Mouse (Mus musculus): ENCODE results near the gene Pcsk6.
"Not testable (repeated sequence)": the region's sequence is repeated elsewhere in the genome, so short reads cannot be mapped to it uniquely, and the experiment has no call there.

Pcsk6 gene

GRCm38 (mm10) chr7:65861591-65862472 lies at the start of gene Pcsk6:
Gene Pcsk6 (plus strand): TSS chr7:65861734.
- no peak for DNase-seq (ENCODE audit: low spot score)

GRCm38 (mm10) chr7:65813611-65814212 lies 47.8 kb upstream of the Pcsk6 start:
- DNase-seq (ENCODE audit: low spot score) = no peak

GRCm38 (mm10) chr7:65817564-65817963 lies 44.0 kb upstream of the Pcsk6 start:
- DNase-seq (ENCODE audit: low spot score) = no peak

- no peak for DNase-seq (ENCODE audit: low spot score)
Observed at GRCm38 (mm10) chr7:65820391-65820790, 41.1 kb upstream of the Pcsk6 start.

GRCm38 (mm10) chr7:65821901-65822300 lies 39.6 kb upstream of the Pcsk6 start:
- DNase-seq (ENCODE audit: low spot score) = not testable (repeated sequence)

GRCm38 (mm10) chr7:65822506-65823119 lies 38.9 kb upstream of the Pcsk6 start:
- DNase-seq (ENCODE audit: low spot score) = no peak

GRCm38 (mm10) chr7:65839756-65840155 lies 21.8 kb upstream of the Pcsk6 start:
- DNase-seq (ENCODE audit: low spot score) = no peak

- DNase-seq (ENCODE audit: low spot score) = no peak
Observed at GRCm38 (mm10) chr7:65843210-65843609, 18.3 kb upstream of the Pcsk6 start.

- no peak for DNase-seq (ENCODE audit: low spot score)
Observed at GRCm38 (mm10) chr7:65860981-65861380, 553 bp upstream of the Pcsk6 start.

- no peak for DNase-seq (ENCODE audit: low spot score)
Observed at GRCm38 (mm10) chr7:65862473-65863176, 1.1 kb downstream of the Pcsk6 start.

- DNase-seq (ENCODE audit: low spot score) = no peak
Observed at GRCm38 (mm10) chr7:65869173-65869572, 7.6 kb downstream of the Pcsk6 start.

GRCm38 (mm10) chr7:65869794-65870193 lies 8.3 kb downstream of the Pcsk6 start:
- no peak for DNase-seq (ENCODE audit: low spot score)

- DNase-seq (ENCODE audit: low spot score) = no peak
Observed at GRCm38 (mm10) chr7:65870227-65870626, 8.7 kb downstream of the Pcsk6 start.

GRCm38 (mm10) chr7:65870928-65871580 lies 9.5 kb downstream of the Pcsk6 start:
- DNase-seq (ENCODE audit: low spot score) = no peak

GRCm38 (mm10) chr7:65871851-65872250 lies 10.3 kb downstream of the Pcsk6 start:
- DNase-seq (ENCODE audit: low spot score) = no peak

- no peak for DNase-seq (ENCODE audit: low spot score)
Observed at GRCm38 (mm10) chr7:65873176-65873845, 11.8 kb downstream of the Pcsk6 start.

- no peak for DNase-seq (ENCODE audit: low spot score)
Observed at GRCm38 (mm10) chr7:65873902-65874301, 12.4 kb downstream of the Pcsk6 start.

GRCm38 (mm10) chr7:65876596-65876995 lies 15.1 kb downstream of the Pcsk6 start:
- no peak for DNase-seq (ENCODE audit: low spot score)

GRCm38 (mm10) chr7:65878234-65878633 lies 16.7 kb downstream of the Pcsk6 start:
- DNase-seq (ENCODE audit: low spot score) = no peak

GRCm38 (mm10) chr7:65879330-65879729 lies 17.8 kb downstream of the Pcsk6 start:
- no peak for DNase-seq (ENCODE audit: low spot score)

GRCm38 (mm10) chr7:65880666-65881289 lies 19.2 kb downstream of the Pcsk6 start:
- no peak for DNase-seq (ENCODE audit: low spot score)

All from testis, postnatal 14 days (tissue).